Mouse (Mus musculus): ENCODE measurements around the gene Inpp4b. TPM values are rescaled to one million over a fixed set of nuclear protein-coding genes. Genes with fewer than 3 reads are reported as not detected.

Inpp4b gene
- polyA plus RNA-seq, 1 experiment, result 1.9 TPM

GRCm38 (mm10) chr8:81524561-81524960 lies 182.2 kb downstream of the Inpp4b start:
- 49% methylated on average over 2 of the region's 2 CpGs for WGBS

GRCm38 (mm10) chr8:81527661-81528060 lies 185.3 kb downstream of the Inpp4b start:
- Histone ChIP-seq H3K4me3 (ENCODE audit: insufficient read depth, low read depth, low read length) (no peak overlapping the region), H3K27me3 (replicated peaks; ENCODE audit: control insufficient read depth, insufficient read depth, low read length) (no peaks in the 10 kb centered on the region), H3K27ac (ENCODE audit: insufficient read depth, low read depth, low read length) (no peak overlapping the region), H3K4me1 (ENCODE audit: control insufficient read depth, insufficient read depth, low read length) (no peaks in the 10 kb centered on the region), H3K36me3 (ENCODE audit: control insufficient read depth, insufficient read depth, low read length) (no peaks in the 10 kb centered on the region)
- no peak for DNase-seq
- TF ChIP-seq CTCF (conservative IDR thresholded peaks at IDR 0.05; ENCODE audit: insufficient read depth, insufficient read length, low read depth, low read length) (no peak), POLR2A (IDR thresholded peaks at IDR 0.05; ENCODE audit: low read depth, low read length) (no peak)
- WGBS, result 44% methylated on average over 4 of the region's 4 CpGs

More at GRCm38 (mm10) chr8:81524561-81524960, 182.2 kb downstream of the Inpp4b start:
- H3K4me3 ChIP-seq (ENCODE audit: insufficient read depth, low read depth, low read length), result no peak overlapping the region
- no peaks in the 10 kb centered on the region for H3K36me3 ChIP-seq (ENCODE audit: control insufficient read depth, insufficient read depth, low read length)
- no peaks in the 10 kb centered on the region for H3K27me3 ChIP-seq (replicated peaks; ENCODE audit: control insufficient read depth, insufficient read depth, low read length)
- DNase-seq, result no peak
- no peak overlapping the region for H3K27ac ChIP-seq (ENCODE audit: insufficient read depth, low read depth, low read length)
- TF ChIP-seq POLR2A (IDR thresholded peaks at IDR 0.05; ENCODE audit: low read depth, low read length), result no peak
- no peak for TF ChIP-seq CTCF (conservative IDR thresholded peaks at IDR 0.05; ENCODE audit: insufficient read depth, insufficient read length, low read depth, low read length)
- H3K4me1 ChIP-seq (ENCODE audit: control insufficient read depth, insufficient read depth, low read length), result no peaks in the 10 kb centered on the region

- Histone ChIP-seq H3K4me3 (ENCODE audit: insufficient read depth, low read depth, low read length) (no peak overlapping the region), H3K36me3 (ENCODE audit: control insufficient read depth, insufficient read depth, low read length) (no peaks in the 10 kb centered on the region), H3K27me3 (replicated peaks; ENCODE audit: control insufficient read depth, insufficient read depth, low read length) (no peaks in the 10 kb centered on the region), H3K4me1 (ENCODE audit: control insufficient read depth, insufficient read depth, low read length) (no peaks in the 10 kb centered on the region), H3K27ac (ENCODE audit: insufficient read depth, low read depth, low read length) (no peak overlapping the region)
- 88% methylated on average over 3 of the region's 3 CpGs for WGBS
- DNase-seq, result no peak
- TF ChIP-seq POLR2A (IDR thresholded peaks at IDR 0.05; ENCODE audit: low read depth, low read length), result no peak
- no peak for TF ChIP-seq CTCF (conservative IDR thresholded peaks at IDR 0.05; ENCODE audit: insufficient read depth, insufficient read length, low read depth, low read length)
These were observed 196.0 kb downstream of the Inpp4b start for GRCm38 (mm10) chr8:81538310-81538709.

GRCm38 (mm10) chr8:81558550-81558949 lies 216.2 kb downstream of the Inpp4b start:
- DNase-seq, result no peak
- no peak overlapping the region for H3K27ac ChIP-seq (ENCODE audit: insufficient read depth, low read depth, low read length)
- no peak overlapping the region for H3K4me3 ChIP-seq (ENCODE audit: insufficient read depth, low read depth, low read length)
- no peaks in the 10 kb centered on the region for H3K27me3 ChIP-seq (replicated peaks; ENCODE audit: control insufficient read depth, insufficient read depth, low read length)
- 74% methylated on average over 4 of the region's 4 CpGs for WGBS
- no peaks in the 10 kb centered on the region for H3K4me1 ChIP-seq (ENCODE audit: control insufficient read depth, insufficient read depth, low read length)
- H3K36me3 ChIP-seq (ENCODE audit: control insufficient read depth, insufficient read depth, low read length), result no peaks in the 10 kb centered on the region
- no peak for TF ChIP-seq CTCF (conservative IDR thresholded peaks at IDR 0.05; ENCODE audit: insufficient read depth, insufficient read length, low read depth, low read length)
- TF ChIP-seq POLR2A (IDR thresholded peaks at IDR 0.05; ENCODE audit: low read depth, low read length), result no peak

- Histone ChIP-seq H3K4me1 (ENCODE audit: control insufficient read depth, insufficient read depth, low read length) (no peaks in the 10 kb centered on the region), H3K36me3 (ENCODE audit: control insufficient read depth, insufficient read depth, low read length) (no peaks in the 10 kb centered on the region), H3K4me3 (ENCODE audit: insufficient read depth, low read depth, low read length) (no peak overlapping the region), H3K27ac (ENCODE audit: insufficient read depth, low read depth, low read length) (no peak overlapping the region), H3K27me3 (replicated peaks; ENCODE audit: control insufficient read depth, insufficient read depth, low read length) (no peaks in the 10 kb centered on the region)
- DNase-seq, result no peak
- WGBS, result 72% methylated on average over 1 of the region's 1 CpGs
- TF ChIP-seq POLR2A (IDR thresholded peaks at IDR 0.05; ENCODE audit: low read depth, low read length) (no peak), CTCF (conservative IDR thresholded peaks at IDR 0.05; ENCODE audit: insufficient read depth, insufficient read length, low read depth, low read length) (no peak)
These were observed 220.0 kb downstream of the Inpp4b start for GRCm38 (mm10) chr8:81562405-81562804.

- Histone ChIP-seq H3K4me3 (ENCODE audit: insufficient read depth, low read depth, low read length) (no peak overlapping the region), H3K27ac (ENCODE audit: insufficient read depth, low read depth, low read length) (no peak overlapping the region), H3K4me1 (ENCODE audit: control insufficient read depth, insufficient read depth, low read length) (no peaks in the 10 kb centered on the region), H3K36me3 (ENCODE audit: control insufficient read depth, insufficient read depth, low read length) (no peaks in the 10 kb centered on the region), H3K27me3 (replicated peaks; ENCODE audit: control insufficient read depth, insufficient read depth, low read length) (no peaks in the 10 kb centered on the region)
- no peak for DNase-seq
- TF ChIP-seq POLR2A (IDR thresholded peaks at IDR 0.05; ENCODE audit: low read depth, low read length) (no peak), CTCF (conservative IDR thresholded peaks at IDR 0.05; ENCODE audit: insufficient read depth, insufficient read length, low read depth, low read length) (no peak)
- WGBS, result 86% methylated on average over 4 of the region's 4 CpGs
These were observed 223.1 kb downstream of the Inpp4b start for GRCm38 (mm10) chr8:81565484-81565883.

GRCm38 (mm10) chr8:81572319-81573104 lies 230.2 kb downstream of the Inpp4b start:
- Histone ChIP-seq H3K27ac (ENCODE audit: insufficient read depth, low read depth, low read length) (no peak overlapping the region), H3K4me1 (ENCODE audit: control insufficient read depth, insufficient read depth, low read length) (no peaks in the 10 kb centered on the region), H3K4me3 (ENCODE audit: insufficient read depth, low read depth, low read length) (no peak overlapping the region), H3K36me3 (ENCODE audit: control insufficient read depth, insufficient read depth, low read length) (no peaks in the 10 kb centered on the region), H3K27me3 (replicated peaks; ENCODE audit: control insufficient read depth, insufficient read depth, low read length) (no peaks in the 10 kb centered on the region)
- no peak for DNase-seq
- 92% methylated on average over 1 of the region's 1 CpGs for WGBS
- no peak for TF ChIP-seq CTCF (conservative IDR thresholded peaks at IDR 0.05; ENCODE audit: insufficient read depth, insufficient read length, low read depth, low read length)
